8 mouse cellular contexts compared by ENCODE assay signal in the genomic region with DNA sequence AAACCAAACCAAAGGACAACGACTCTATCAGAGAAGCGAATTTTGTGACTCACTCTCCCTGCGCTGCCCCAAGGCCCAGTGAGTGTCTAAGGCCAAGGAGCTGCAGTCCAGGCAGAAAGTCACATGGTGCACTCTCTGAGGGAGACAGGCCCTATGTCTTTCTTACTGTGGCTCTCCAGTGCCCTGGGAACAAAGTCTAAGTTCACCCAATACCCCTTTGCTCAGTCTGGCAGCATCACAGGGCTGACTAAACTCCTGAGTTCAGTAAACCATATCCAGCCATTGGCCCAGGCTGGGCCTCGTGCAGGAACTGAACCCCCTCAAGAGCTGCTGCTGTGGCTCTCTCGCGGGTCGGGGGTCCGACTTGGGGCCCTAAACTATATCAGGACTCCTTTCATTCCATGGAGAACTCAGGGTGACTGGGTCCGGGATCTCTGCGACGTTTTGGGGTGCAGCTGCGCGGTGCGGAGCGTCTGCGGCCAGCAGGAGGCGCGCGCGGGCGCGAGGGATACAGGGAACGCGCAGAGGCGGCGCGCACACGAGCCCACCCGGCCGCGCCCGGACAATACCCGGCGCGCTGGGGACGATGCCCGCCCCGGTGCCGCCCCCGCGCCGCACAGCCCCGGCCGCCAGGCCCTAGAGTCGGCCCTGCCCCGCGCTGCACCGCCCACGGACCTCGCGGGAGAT. TPM values are rescaled to one million over a fixed set of nuclear protein-coding genes. Genes with fewer than 3 reads are reported as not detected.
DNase-seq lines count a peak whose midpoint lies in the region; ATAC-seq and TF ChIP-seq lines count a peak whose summit lies in the region.

A gene (plus strand): TSS at position 522 of the 687 bp plus-strand sequence.

- TF ChIP-seq CTCF in cortical plate, adult 2 months (IDR thresholded peaks at IDR 0.05; ENCODE audit: extremely low read depth, insufficient read depth, low read length): peak; percentile 61

- peak within 1 kb of the TSS; percentile 96 for H3K27ac ChIP-seq in cortical plate, adult 2 months (ENCODE audit: insufficient read depth, low read length)

- ATAC-seq in activated CD4-positive, CD25-positive, alpha-beta regulatory T cell, adult 4 months: peak; percentile 46
- peak; percentile 68 for ATAC-seq in inflammation-experienced regulatory T-cells, adult 6 months
- peak; percentile 54 for ATAC-seq in megakaryocyte progenitor cell, adult 5-6 weeks (replicated peaks; ENCODE audit: poor library complexity)

- peaks cover 5% of the 10 kb centered on the region; the same call in 1 of the 2 replicates for H3K4me1 ChIP-seq in cortical plate, adult 2 months (ENCODE audit: control insufficient read depth, insufficient read depth, low read length)

- DNase-seq in gastrocnemius, postnatal 14 days: peak; percentile 76
- peak; percentile 76 to 88 for DNase-seq in left cerebral cortex, postnatal 14 days (ENCODE audit: low spot score in 2 of 2)
- DNase-seq in right cerebral cortex, postnatal 10 days (ENCODE audit: low spot score in 2 of 2): peak; percentile 84 to 87
- peak; percentile 64 to 71 for DNase-seq in urinary bladder, postnatal 36 days (ENCODE audit: low spot score in 2 of 2)

- peak within 1 kb of the TSS; percentile 74 for H3K4me3 ChIP-seq in cortical plate, adult 2 months (ENCODE audit: insufficient read depth, low read length)

- 0 out of 2 replicates have a peak, but pooled peaks have one; percentile 26 for TF ChIP-seq POLR2A in cortical plate, adult 2 months (IDR thresholded peaks at IDR 0.05; ENCODE audit: extremely low read depth, insufficient read depth, low read length)

- intact Hi-C loops in gastrocnemius, postnatal 14 days (cut with DNase I; ENCODE audit: low total_unique reads): no loop called here
- intact Hi-C loops in left cerebral cortex, postnatal 14 days (cut with DNase I): loop anchor here (1.0 kb wide), 1 partner anchor 19 kb away; no protein-coding TSS in a partner anchor

RNA-seq across cellular contexts. Expression of the gene that starts here (rescaled TPM):
- under 1 TPM; 0.55 to 0.95 TPM for polyA plus RNA-seq in activated CD4-positive, CD25-positive, alpha-beta regulatory T cell, adult 4 months (2017; shearing (Covaris generic))
- polyA plus RNA-seq in cortical plate, adult 2 months (2012; rRNA removed): 294 and 331 TPM in 2 replicates
- total RNA-seq in gastrocnemius, postnatal 14 days (2021): 10 to 100 TPM; 25.7 to 33.5 TPM
- polyA plus RNA-seq in inflammation-experienced regulatory T-cells, adult 6 months (2017; shearing (Covaris generic)): under 1 TPM in 1 of 3 experiments, not detected in 2; 0.43 TPM
- total RNA-seq in left cerebral cortex, postnatal 14 days (2021): 100 to 1,000 TPM; 398 to 410 TPM
- 65.3 and 71.4 TPM in 2 replicates for total RNA-seq in megakaryocyte progenitor cell, adult 5-6 weeks (2015)
- total RNA-seq in megakaryocyte progenitor cell, adult 5-6 weeks (2017): 43.4 and 53.4 TPM in 2 replicates

Comparison
In these comparisons a context has a peak if more than half of its experiments do, and no peak if none do; other contexts are left out.
1. Peak in every context shown above with its lines: DNase-seq, ATAC-seq, H3K4me3 ChIP-seq and H3K27ac ChIP-seq.
2. RNA of the gene that starts here (total RNA-seq): 398 to 410 TPM in left cerebral cortex, postnatal 14 days; 43.4 to 71.4 TPM in megakaryocyte progenitor cell, adult 5-6 weeks and 25.7 to 33.5 TPM in gastrocnemius, postnatal 14 days; every median in the first group is over 4 times any median in the second.
3. RNA of the gene that starts here (polyA plus RNA-seq): 294 to 331 TPM in cortical plate, adult 2 months; 0.55 to 0.95 TPM in activated CD4-positive, CD25-positive, alpha-beta regulatory T cell, adult 4 months and 0.43 TPM in inflammation-experienced regulatory T-cells, adult 6 months; every median in the first group is over 100 times any median in the second.
4. Peak in ATAC-seq in activated CD4-positive, CD25-positive, alpha-beta regulatory T cell, adult 4 months; RNA of the gene not detected or under 1 TPM.
5. Peak in ATAC-seq in inflammation-experienced regulatory T-cells, adult 6 months; RNA of the gene not detected or under 1 TPM.